Mouse (Mus musculus): ENCODE results near the gene Gm11937. TPM values are rescaled to one million over a fixed set of nuclear protein-coding genes. Genes with fewer than 3 reads are reported as not detected.
A peak's percentile ranks its signal among the peaks of the same experiment; 100 is the strongest.
"Not testable (repeated sequence)": the region's sequence is repeated elsewhere in the genome, so short reads cannot be mapped to it uniquely, and the experiment has no call there.

Gm11937 gene
- not detected for total RNA-seq (2021)
- long read RNA-seq, experiment 1: 0 reads
- long read RNA-seq, experiment 2: 0 reads

DNA sequence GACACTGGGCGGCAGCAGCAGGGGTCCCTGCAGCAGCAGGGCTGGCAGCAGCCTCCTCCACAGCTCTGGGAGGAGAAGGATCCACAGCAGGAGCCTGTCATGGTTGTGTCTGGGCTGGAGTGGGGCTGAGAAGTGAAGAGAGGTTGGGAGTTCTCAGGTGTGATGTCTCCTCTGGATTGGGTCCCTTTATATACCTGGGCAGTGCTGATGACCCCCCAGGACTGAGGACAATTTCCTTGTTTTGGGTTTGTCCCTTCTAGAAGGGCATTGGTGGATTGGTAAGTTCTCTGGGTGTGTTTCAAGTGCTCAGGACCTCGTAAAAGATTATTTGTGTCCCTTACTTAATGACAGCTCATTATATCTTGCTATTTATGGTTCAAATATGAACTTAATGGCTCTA is at the start of gene Gm11937:
TSS of gene Gm11937 (minus strand) at position 101 of the 400 bp plus-strand sequence.
- DNase-seq (ENCODE audit: low spot score in 2 of 2): not testable (repeated sequence)

GRCm38 (mm10) chr11:99659256-99659655 is 49.3 kb upstream of the Gm11937 start:
- DNase-seq (ENCODE audit: low spot score in 2 of 2): no peak

GRCm38 (mm10) chr11:99658467-99659010 is 48.5 kb upstream of the Gm11937 start, which contains the start of gene Gm11563:
Gm11563 (minus strand) TSS chr11:99658960.
- DNase-seq (ENCODE audit: low spot score in 2 of 2): not testable (repeated sequence)

DNA sequence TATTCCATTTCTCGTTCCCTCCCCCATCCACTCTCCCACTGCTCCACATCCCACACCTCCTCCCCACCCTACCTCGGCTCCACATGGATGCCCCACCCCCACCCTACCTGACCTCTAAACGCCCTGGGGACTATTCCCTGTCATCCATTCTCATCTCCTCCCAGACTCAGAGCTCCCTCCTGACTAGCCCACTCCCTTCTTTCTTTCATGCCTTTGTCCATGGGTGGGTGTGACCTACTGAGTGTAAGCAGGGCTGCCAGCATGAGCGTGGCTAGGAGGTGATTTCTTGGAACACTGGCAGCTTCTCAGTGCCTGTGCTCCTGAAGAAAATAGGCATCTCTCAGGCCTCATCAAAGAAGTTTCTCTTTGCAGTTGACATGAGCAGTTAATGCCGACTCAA is 47.1 kb upstream of the Gm11937 start:
- no peak for DNase-seq (ENCODE audit: low spot score in 2 of 2)

DNA sequence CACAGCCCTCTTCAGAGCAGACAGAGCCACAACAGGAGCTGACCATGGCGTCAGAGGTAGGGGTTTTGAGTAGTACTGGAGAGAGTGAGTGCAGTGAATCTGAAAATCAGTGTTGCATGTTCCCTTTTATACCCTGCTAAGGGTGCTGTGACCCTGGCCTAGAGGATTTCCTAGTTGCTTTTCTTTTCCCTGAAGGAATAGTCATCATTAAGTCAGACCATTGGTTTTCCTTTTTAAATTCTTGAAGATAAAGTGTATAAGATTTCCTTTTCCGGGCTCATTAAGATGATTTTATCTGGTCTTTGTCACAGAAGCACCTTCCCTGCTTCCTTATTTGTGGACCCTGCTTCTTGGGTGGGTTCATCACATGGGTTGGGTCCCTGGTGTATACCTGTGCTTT is 40.1 kb upstream of the Gm11937 start, which contains the start of gene Gm11555:
TSS of gene Gm11555 (minus strand) at position 101 of the 400 bp plus-strand sequence.
- no peak for DNase-seq (ENCODE audit: low spot score in 2 of 2)

- peak in 1 of 2 experiments; percentile 3 for DNase-seq (ENCODE audit: low spot score in 2 of 2)
Observed at GRCm38 (mm10) chr11:99646444-99646843, 36.5 kb upstream of the Gm11937 start.

- peak in 1 of 2 experiments; percentile 43 for DNase-seq (ENCODE audit: low spot score in 2 of 2)
Observed at GRCm38 (mm10) chr11:99644351-99644750, 34.4 kb upstream of the Gm11937 start.

GRCm38 (mm10) chr11:99643635-99644139 is 33.7 kb upstream of the Gm11937 start, which contains the start of gene Krtap4-7:
Krtap4-7 (minus strand) TSS chr11:99644089.
- not testable (repeated sequence) for DNase-seq (ENCODE audit: low spot score in 2 of 2)

DNA sequence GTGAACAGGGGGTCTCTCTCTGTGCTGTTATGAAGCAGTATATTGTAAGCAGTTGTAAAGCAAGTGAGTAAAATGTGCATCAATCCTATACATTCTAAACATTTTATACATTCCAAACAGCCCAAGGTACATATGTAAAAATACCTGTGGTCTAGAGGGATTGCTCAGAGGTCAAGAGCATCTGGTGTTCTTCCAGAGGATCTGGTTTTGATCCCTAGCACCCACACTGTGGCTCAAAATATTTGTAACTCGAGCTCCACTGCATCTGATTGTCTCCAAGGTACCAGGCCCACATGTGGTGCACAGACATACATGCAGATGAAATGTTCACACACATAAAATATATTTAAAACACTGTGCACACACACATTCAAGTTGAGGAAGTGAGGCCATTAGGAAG is 30.9 kb upstream of the Gm11937 start:
- DNase-seq (ENCODE audit: low spot score in 2 of 2): no peak

DNA sequence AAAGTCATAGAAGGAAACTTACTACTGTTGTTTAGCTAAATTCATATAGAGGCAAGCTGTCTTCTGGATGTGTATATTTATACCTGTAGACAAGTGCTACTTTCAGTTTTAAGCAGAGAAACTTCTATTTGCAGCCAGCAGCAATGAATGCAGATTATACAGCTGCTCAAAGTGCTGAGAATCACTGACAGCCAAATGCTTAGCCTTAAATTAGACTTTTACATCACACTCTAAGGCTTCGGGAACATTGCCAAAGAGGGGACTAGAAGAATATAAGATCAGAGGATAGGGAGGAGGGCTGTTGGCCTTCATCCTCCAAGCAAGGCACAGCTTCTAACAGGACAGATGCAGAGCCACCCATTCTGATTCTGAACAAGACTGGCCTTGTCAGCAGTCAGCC is 27.1 kb upstream of the Gm11937 start:
- no peak for DNase-seq (ENCODE audit: low spot score in 2 of 2)

GRCm38 (mm10) chr11:99634653-99635134 is 24.7 kb upstream of the Gm11937 start, which contains the start of gene Krtap4-2:
Krtap4-2 (minus strand) TSS chr11:99635084.
- DNase-seq (ENCODE audit: low spot score in 2 of 2): no peak

GRCm38 (mm10) chr11:99633293-99633692 is 23.3 kb upstream of the Gm11937 start:
- DNase-seq (ENCODE audit: low spot score in 2 of 2): no peak

DNA sequence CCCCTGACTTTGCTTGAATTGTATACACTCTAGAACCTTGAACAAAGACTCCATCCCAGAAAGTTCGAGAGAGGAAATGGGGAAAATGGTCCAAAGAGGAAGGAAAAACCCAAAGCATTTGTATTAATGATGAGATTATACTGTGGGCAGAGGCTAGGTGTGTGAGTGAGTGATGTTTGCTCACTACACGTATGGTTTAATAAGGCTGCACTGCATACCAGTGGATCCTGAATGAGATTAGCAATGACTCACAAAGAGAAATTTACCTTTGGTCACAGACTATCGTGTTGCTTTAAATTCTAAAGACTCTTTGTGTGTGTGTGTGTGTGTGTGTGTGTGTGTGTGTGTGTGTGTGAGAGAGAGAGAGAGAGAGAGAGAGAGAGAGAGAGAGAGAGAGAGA is 20.9 kb upstream of the Gm11937 start:
- DNase-seq (ENCODE audit: low spot score in 2 of 2): no peak

GRCm38 (mm10) chr11:99628138-99628537 is 18.1 kb upstream of the Gm11937 start, which contains the start of gene Krtap4-1:
Krtap4-1 (minus strand) TSS chr11:99628238.
- DNase-seq (ENCODE audit: low spot score in 2 of 2): no peak

DNA sequence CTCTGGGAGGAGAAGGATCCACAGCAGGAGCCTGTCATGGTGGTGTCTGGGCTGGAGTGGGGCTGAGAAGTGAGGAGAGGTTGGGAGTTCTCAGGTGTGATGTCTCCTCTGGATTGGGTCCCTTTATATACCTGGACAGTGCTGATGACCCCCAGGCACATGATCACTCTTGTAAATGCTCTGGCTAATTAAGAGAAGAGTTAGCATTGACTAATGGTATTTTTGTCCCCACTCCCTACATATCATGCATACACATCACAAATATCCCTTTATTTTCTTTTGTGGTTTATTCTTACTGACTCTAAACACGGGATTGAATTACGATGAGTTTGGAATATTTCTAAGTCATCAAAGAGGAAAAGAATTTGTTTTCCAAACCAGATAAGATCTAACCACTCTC is 10.3 kb upstream of the Gm11937 start, which contains the start of gene Gm11562:
TSS of gene Gm11562 (minus strand) at position 101 of the 400 bp plus-strand sequence.
- no peak for DNase-seq (ENCODE audit: low spot score in 2 of 2)

- no peak for DNase-seq (ENCODE audit: low spot score in 2 of 2)
Observed at GRCm38 (mm10) chr11:99614796-99615363, 4.9 kb upstream of the Gm11937 start, which contains the start of gene Krtap2-4. Krtap2-4 (minus strand) TSS chr11:99614846.

DNA sequence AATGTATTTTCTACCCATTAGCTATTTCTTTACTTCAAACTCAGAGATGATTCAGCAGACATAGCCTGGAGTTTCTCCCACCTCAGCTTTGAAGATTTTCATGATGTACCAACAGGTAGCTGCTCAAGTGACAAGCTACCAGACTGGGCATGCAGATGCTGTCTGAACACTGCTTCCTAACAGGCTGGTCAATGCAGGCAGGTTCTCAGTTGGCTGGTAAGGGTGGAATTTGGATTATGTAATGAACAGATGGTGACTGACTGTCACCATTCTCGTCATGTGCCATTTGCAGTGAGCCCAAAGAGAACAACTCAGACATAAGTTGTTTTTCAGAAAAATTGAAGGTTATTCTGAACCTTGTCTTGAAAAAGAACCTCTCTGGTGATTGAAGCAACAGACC is 863 bp downstream of the Gm11937 start:
- DNase-seq (ENCODE audit: low spot score in 2 of 2): peak; percentile 13 to 52

DNA sequence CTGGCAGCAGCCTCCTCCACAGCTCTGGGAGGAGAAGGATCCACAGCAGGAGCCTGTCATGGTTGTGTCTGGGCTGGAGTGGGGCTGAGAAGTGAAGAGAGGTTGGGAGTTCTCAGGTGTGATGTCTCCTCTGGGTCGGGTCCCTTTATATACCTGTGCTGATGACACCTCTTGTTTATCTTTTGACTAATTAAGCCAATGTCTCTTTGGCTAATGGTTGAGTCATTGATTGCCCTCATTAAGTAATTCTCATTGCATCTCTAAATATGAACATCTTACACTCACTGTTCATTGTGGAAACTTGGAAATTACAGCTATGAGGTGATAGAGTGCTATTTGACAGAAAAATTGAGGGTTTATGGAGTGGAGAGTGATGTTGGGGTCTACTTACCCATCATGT is 6.8 kb downstream of the Gm11937 start, which contains the start of gene Gm11938:
TSS of gene Gm11938 (minus strand) at position 101 of the 400 bp plus-strand sequence.
- DNase-seq (ENCODE audit: low spot score in 2 of 2): not testable (repeated sequence)

DNA sequence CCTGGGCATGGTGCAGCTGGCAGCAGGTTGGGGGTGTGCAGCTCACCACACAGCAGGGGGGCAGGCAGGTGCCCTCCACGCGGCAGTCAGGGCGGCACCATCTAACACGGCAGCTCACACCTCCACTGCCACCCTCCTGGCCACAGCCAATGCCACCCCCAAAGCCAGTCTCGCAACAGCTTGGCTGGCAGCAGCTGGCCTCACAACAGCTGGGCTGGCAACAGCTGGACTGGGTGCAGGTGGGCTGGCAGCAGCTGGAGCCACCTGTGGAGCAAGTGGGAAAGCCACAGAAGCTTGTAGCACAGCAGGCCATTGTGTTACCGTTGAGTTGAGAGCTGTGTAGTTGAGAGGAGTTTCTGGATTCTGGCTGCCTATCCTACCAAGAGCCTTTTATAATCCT is 12.2 kb downstream of the Gm11937 start, which contains the start of gene Krtap9-3:
TSS of gene Krtap9-3 (minus strand) at position 364 of the 400 bp plus-strand sequence.
- not testable (repeated sequence) for DNase-seq (ENCODE audit: low spot score in 2 of 2)

DNA sequence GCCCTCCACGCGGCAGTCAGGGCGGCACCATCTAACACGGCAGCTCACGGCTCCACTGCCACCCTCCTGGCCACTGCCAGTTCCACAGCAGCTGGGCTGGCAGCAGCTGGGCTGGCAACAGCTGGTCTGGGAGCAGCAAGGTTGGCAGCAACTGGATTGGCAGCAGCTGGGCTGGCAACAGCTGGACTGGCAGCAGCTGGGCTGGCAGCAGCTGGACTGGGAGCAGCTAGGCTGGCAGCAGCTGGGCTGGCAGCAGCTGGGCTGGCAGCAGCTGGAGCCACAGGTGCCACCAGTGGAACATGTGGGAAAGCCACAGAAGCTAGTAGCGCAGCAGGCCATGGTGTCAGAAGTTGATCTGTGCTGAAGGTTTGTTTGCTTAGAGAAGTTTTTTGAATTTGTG is 19.0 kb downstream of the Gm11937 start, which contains the start of gene Krtap1-3:
TSS of gene Krtap1-3 (minus strand) at position 359 of the 400 bp plus-strand sequence.
- DNase-seq (ENCODE audit: low spot score in 2 of 2): no peak

DNA sequence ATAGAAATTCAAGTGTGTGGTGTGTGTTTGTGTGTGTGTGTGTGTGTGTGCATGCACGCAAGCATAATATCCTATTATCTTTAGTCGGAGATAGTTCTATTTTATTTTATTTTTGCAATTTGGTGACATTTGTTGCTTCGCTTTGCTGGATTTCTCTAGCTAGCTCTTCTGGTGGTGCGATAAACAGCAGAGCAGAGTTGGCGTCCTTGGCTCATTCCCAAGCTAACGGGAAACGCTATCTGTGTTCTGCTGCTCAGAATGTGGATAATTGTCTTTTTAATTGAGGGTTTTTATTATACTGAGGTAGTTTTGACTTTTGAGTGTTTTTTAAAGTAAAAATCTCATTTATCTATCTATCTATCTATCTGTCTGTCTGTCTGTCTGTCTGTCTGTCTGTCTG is 24.9 kb downstream of the Gm11937 start:
- peak; percentile 46 to 77 for DNase-seq (ENCODE audit: low spot score in 2 of 2)

GRCm38 (mm10) chr11:99583245-99583704 is 26.7 kb downstream of the Gm11937 start, which contains the start of gene Krtap1-4:
Krtap1-4 (minus strand) TSS chr11:99583654.
- no peak for DNase-seq (ENCODE audit: low spot score in 2 of 2)
